Mouse (Mus musculus): Measurements from ENCODE around the gene Nfyc. TPM values are rescaled to one million over a fixed set of nuclear protein-coding genes. Genes with fewer than 3 reads are reported as not detected.
A peak's percentile ranks its signal among the peaks of the same experiment; 100 is the strongest.

Nfyc gene
- polyA plus RNA-seq, 1 experiment from 2014 or later: 95.9 TPM

DNA sequence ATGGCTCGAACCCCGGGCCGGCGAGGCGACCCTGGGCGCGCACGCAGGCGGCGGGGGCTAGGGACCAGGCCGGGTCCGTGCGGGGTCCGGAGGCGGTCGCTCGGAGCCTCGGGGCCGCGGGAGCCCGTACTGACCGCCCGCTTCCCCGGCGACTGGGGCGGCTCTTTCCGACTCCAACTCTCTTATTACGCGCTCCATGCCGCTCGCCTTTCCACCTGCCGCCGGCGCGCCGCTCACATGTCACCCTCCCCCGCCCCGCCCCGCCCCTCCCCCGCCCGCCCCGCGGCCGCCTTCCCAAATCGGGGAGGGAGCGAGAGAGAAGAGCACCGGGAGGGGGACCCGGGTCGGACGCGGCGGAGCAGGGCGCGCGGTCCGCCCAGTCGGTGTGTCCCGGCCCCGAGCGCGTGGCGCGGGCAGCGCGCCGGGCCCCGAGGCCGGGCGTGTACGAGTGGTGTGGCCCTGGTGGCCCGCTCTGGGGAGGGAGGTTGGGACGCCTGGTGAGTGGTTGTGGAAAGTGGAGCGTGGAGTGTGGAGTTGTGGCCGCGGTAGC lies 84.1 kb downstream of the Nfyc start:
- no peak for DNase-seq (ENCODE audit: low spot score)
- peaks cover 55% of the 10 kb centered on the region for H3K27me3 ChIP-seq (ENCODE audit: control insufficient read depth, insufficient read depth, low read length)
- peak overlapping the region; percentile 100 for H3K4me2 ChIP-seq (replicated peaks)
- peak overlapping the region; percentile 70 for H3K4me3 ChIP-seq (replicated peaks; ENCODE audit: low read length)
- peak; percentile 38; the same call in 1 of the 2 replicates for ATAC-seq (ENCODE audit: low FRiP score)
- no peaks in the 10 kb centered on the region for H3K36me3 ChIP-seq (replicated peaks; ENCODE audit: control insufficient read depth, insufficient read depth)
- no peak overlapping the region for H3K27ac ChIP-seq
- peak overlapping the region; percentile 66 for H3K9ac ChIP-seq
- no peaks in the 10 kb centered on the region for H3K9me3 ChIP-seq (ENCODE audit: control insufficient read depth, low read length)
- peaks cover 12% of the 10 kb centered on the region; the same call in 1 of the 2 replicates for H3K4me1 ChIP-seq (replicated peaks; ENCODE audit: control insufficient read depth, insufficient read depth, low read length)
- WGBS: under 1% methylated on average over 68 of the region's 75 CpGs

GRCm38 (mm10) chr4:120746552-120747150 lies 84.7 kb downstream of the Nfyc start:
- Histone ChIP-seq H3K9me3 (ENCODE audit: control insufficient read depth, low read length) (no peaks in the 10 kb centered on the region), H3K27ac (no peak overlapping the region), H3K27me3 (ENCODE audit: control insufficient read depth, insufficient read depth, low read length) (peaks cover 55% of the 10 kb centered on the region), H3K9ac (peak overlapping the region; percentile 66), H3K4me2 (replicated peaks) (peak overlapping the region; percentile 100), H3K4me3 (replicated peaks; ENCODE audit: low read length) (peak overlapping the region; percentile 70), H3K36me3 (replicated peaks; ENCODE audit: control insufficient read depth, insufficient read depth) (no peaks in the 10 kb centered on the region), H3K4me1 (replicated peaks; ENCODE audit: control insufficient read depth, insufficient read depth, low read length) (peaks cover 12% of the 10 kb centered on the region; the same call in 1 of the 2 replicates)
- no peak for DNase-seq (ENCODE audit: low spot score)
- peak; percentile 59 for ATAC-seq (ENCODE audit: low FRiP score)
- WGBS: 2% methylated on average over 31 of the region's 53 CpGs

- H3K27ac ChIP-seq: no peak overlapping the region
- H3K9ac ChIP-seq: 0 out of 2 replicates have a peak overlapping the region, but pooled peaks have one; percentile 66
- peaks cover 12% of the 10 kb centered on the region; the same call in 1 of the 2 replicates for H3K4me1 ChIP-seq (replicated peaks; ENCODE audit: control insufficient read depth, insufficient read depth, low read length)
- 13% methylated on average over 10 of the region's 10 CpGs for WGBS
- no peaks in the 10 kb centered on the region for H3K9me3 ChIP-seq (ENCODE audit: control insufficient read depth, low read length)
- no peak for DNase-seq (ENCODE audit: low spot score)
- peaks cover 53% of the 10 kb centered on the region for H3K27me3 ChIP-seq (ENCODE audit: control insufficient read depth, insufficient read depth, low read length)
- H3K4me3 ChIP-seq (replicated peaks; ENCODE audit: low read length): peak overlapping the region; percentile 70; the same call in 1 of the 2 replicates
- H3K36me3 ChIP-seq (replicated peaks; ENCODE audit: control insufficient read depth, insufficient read depth): no peaks in the 10 kb centered on the region
- H3K4me2 ChIP-seq (replicated peaks): peak overlapping the region; percentile 100
- ATAC-seq (ENCODE audit: low FRiP score): no peak
Observed at GRCm38 (mm10) chr4:120745731-120746551, 85.4 kb downstream of the Nfyc start.

DNA sequence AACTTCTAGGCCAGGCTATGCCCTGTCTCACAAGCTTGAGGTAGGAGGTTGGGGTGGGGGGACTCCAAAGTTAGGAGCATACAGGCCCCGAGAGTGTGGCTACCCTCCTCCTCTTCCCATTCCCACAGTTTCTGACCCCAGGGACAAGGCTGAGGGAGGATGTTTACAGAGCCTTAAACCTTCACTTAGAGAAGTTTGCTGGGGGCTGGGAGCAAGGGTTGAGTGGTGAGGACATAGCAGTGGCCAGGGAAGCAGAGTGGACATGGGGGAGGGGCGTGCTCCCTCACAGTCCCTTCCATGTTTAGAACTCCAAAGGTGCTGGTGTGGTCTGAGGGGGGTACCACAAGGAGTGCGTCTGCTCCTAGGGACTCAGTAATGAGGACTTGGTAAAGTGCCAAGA lies 87.7 kb downstream of the Nfyc start:
- H3K4me1 ChIP-seq (replicated peaks; ENCODE audit: control insufficient read depth, insufficient read depth, low read length): peaks cover 12% of the 10 kb centered on the region; the same call in 1 of the 2 replicates
- H3K4me3 ChIP-seq (replicated peaks; ENCODE audit: low read length): no peak overlapping the region
- WGBS: 68% methylated on average over 3 of the region's 3 CpGs
- no peak overlapping the region for H3K9ac ChIP-seq
- H3K36me3 ChIP-seq (replicated peaks; ENCODE audit: control insufficient read depth, insufficient read depth): no peaks in the 10 kb centered on the region
- H3K27ac ChIP-seq: no peak overlapping the region
- no peak overlapping the region for H3K4me2 ChIP-seq (replicated peaks)
- H3K27me3 ChIP-seq (ENCODE audit: control insufficient read depth, insufficient read depth, low read length): peaks cover 33% of the 10 kb centered on the region
- ATAC-seq (ENCODE audit: low FRiP score) (no peak), DNase-seq (ENCODE audit: low spot score) (no peak)
- H3K9me3 ChIP-seq (ENCODE audit: control insufficient read depth, low read length): no peaks in the 10 kb centered on the region

DNA sequence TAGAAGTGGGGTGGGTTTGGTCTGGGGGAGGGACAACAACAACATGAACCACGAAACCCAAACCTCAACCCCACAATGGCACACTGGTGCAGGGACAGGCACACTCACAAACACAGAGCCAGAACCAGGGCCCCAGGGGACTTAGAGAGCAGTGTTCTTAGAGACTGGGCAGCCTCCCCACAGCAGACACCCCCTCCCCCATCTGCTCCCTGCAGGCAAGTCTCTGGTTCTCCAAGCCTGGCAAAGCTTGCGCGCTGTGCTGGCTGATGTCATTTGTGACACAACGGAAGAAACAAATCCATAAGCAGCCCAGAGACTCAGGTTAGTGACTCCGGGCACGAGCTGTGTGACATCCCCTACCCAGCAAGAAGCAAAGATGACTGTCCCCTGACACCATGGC lies 90.1 kb downstream of the Nfyc start:
- Histone ChIP-seq H3K27ac (no peak overlapping the region), H3K36me3 (replicated peaks; ENCODE audit: control insufficient read depth, insufficient read depth) (no peaks in the 10 kb centered on the region), H3K4me3 (replicated peaks; ENCODE audit: low read length) (no peak overlapping the region), H3K9ac (no peak overlapping the region), H3K9me3 (ENCODE audit: control insufficient read depth, low read length) (no peaks in the 10 kb centered on the region), H3K4me1 (replicated peaks; ENCODE audit: control insufficient read depth, insufficient read depth, low read length) (no peaks in the 10 kb centered on the region), H3K4me2 (replicated peaks) (no peak overlapping the region), H3K27me3 (ENCODE audit: control insufficient read depth, insufficient read depth, low read length) (peaks cover 11% of the 10 kb centered on the region)
- DNase-seq (ENCODE audit: low spot score) (no peak), ATAC-seq (ENCODE audit: low FRiP score) (no peak)
- WGBS: 66% methylated on average over 6 of the region's 6 CpGs

- Histone ChIP-seq H3K36me3 (replicated peaks; ENCODE audit: control insufficient read depth, insufficient read depth) (no peaks in the 10 kb centered on the region), H3K27ac (no peak overlapping the region), H3K4me1 (replicated peaks; ENCODE audit: control insufficient read depth, insufficient read depth, low read length) (peaks cover 6% of the 10 kb centered on the region), H3K4me3 (replicated peaks; ENCODE audit: low read length) (no peak overlapping the region), H3K27me3 (ENCODE audit: control insufficient read depth, insufficient read depth, low read length) (peaks cover 13% of the 10 kb centered on the region), H3K9ac (no peak overlapping the region), H3K9me3 (ENCODE audit: control insufficient read depth, low read length) (no peaks in the 10 kb centered on the region), H3K4me2 (replicated peaks) (no peak overlapping the region)
- DNase-seq (ENCODE audit: low spot score) (no peak), ATAC-seq (ENCODE audit: low FRiP score) (peak; percentile 61; the same call in 1 of the 2 replicates)
- WGBS: 55% methylated on average over 5 of the region's 5 CpGs
Observed at GRCm38 (mm10) chr4:120734012-120734622, 97.3 kb downstream of the Nfyc start.

- Histone ChIP-seq H3K36me3 (replicated peaks; ENCODE audit: control insufficient read depth, insufficient read depth) (no peaks in the 10 kb centered on the region), H3K4me2 (replicated peaks) (no peak overlapping the region), H3K9me3 (ENCODE audit: control insufficient read depth, low read length) (no peaks in the 10 kb centered on the region), H3K27me3 (ENCODE audit: control insufficient read depth, insufficient read depth, low read length) (peaks cover 13% of the 10 kb centered on the region), H3K4me3 (replicated peaks; ENCODE audit: low read length) (no peak overlapping the region), H3K9ac (no peak overlapping the region), H3K27ac (no peak overlapping the region), H3K4me1 (replicated peaks; ENCODE audit: control insufficient read depth, insufficient read depth, low read length) (peaks cover 6% of the 10 kb centered on the region)
- ATAC-seq (ENCODE audit: low FRiP score) (no peak), DNase-seq (ENCODE audit: low spot score) (no peak)
- WGBS: 84% methylated on average over 6 of the region's 6 CpGs
Observed at GRCm38 (mm10) chr4:120732737-120733136, 98.6 kb downstream of the Nfyc start.

DNA sequence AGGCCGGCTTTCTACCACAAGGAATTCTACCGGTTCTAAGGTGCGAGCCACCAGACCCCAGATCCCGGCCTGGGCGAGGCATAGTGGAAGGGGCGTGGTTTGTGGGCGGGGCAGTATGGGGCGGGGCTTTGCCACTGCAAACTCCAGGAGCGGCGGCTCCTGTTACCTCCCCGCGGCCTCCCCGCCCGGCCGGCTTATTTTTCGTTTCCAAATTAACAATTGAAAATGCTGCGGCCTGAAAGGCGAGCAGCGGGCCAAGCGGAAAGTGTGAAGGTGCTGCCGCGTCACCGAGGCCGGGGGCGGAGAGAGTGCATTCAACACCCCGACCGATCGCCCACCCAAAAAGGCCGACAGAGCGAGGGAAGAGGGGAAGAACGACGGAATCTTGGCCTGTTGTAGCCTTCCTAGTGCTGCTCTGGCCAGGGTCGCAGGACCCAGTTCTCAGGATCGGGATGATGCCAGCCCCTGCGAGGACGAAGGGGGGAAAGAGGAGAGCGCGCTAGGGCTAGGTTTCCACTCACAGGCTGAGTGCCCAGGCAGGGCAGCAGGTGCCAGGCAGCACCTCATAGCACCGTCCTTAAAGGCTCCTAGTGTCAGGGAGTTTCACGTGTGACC lies 100.2 kb downstream of the Nfyc start:
- H3K9ac ChIP-seq: peak overlapping the region; percentile 69
- peak overlapping the region; percentile 42 for H3K4me3 ChIP-seq (replicated peaks; ENCODE audit: low read length)
- DNase-seq (ENCODE audit: low spot score) (no peak), ATAC-seq (ENCODE audit: low FRiP score) (peak; percentile 75; the same call in 1 of the 2 replicates)
- H3K4me2 ChIP-seq (replicated peaks): peak overlapping the region; percentile 95
- peaks cover 6% of the 10 kb centered on the region for H3K4me1 ChIP-seq (replicated peaks; ENCODE audit: control insufficient read depth, insufficient read depth, low read length)
- H3K27ac ChIP-seq: no peak overlapping the region
- H3K27me3 ChIP-seq (ENCODE audit: control insufficient read depth, insufficient read depth, low read length): peaks cover 13% of the 10 kb centered on the region
- no peaks in the 10 kb centered on the region for H3K9me3 ChIP-seq (ENCODE audit: control insufficient read depth, low read length)
- no peaks in the 10 kb centered on the region for H3K36me3 ChIP-seq (replicated peaks; ENCODE audit: control insufficient read depth, insufficient read depth)
- under 1% methylated on average over 40 of the region's 40 CpGs for WGBS

All from hindbrain, embryonic 14.5 days (tissue).